Mouse (Mus musculus) heart, adult 2 months (tissue): Measurements from ENCODE around the gene Samm50. TPM values are rescaled to one million over a fixed set of nuclear protein-coding genes. Genes with fewer than 3 reads are reported as not detected.
"Not testable (repeated sequence)": the region's sequence is repeated elsewhere in the genome, so short reads cannot be mapped to it uniquely, and the experiment has no call there.

Source experiments
- DNase-seq, 2 experiments: peaks; one replicate each; pipeline ENCODE4 v3.0.0; 2021
- H3K27ac ChIP-seq: fragments of 200-600 bp; 2 replicates; pipeline ENCODE4 v1.8.1; 2022
- H3K27me3 ChIP-seq: fragments of 200-500 bp; 2 replicates; pipeline ENCODE4 v1.6.1; 2012; ENCODE audit warnings: mild to moderate bottlenecking, low read length, inconsistent platforms, mixed read lengths; ENCODE audit not compliant: control insufficient read depth, insufficient read depth
- H3K36me3 ChIP-seq: fragments of 200-500 bp; 2 replicates; pipeline ENCODE4 v1.6.1; 2012; ENCODE audit warnings: low read length, inconsistent platforms; ENCODE audit not compliant: control insufficient read depth, insufficient read depth
- H3K4me1 ChIP-seq: fragments of 200-500 bp; 2 replicates; pipeline ENCODE4 v1.6.1; 2011; ENCODE audit warnings: low read length; ENCODE audit not compliant: control insufficient read depth, insufficient read depth
- H3K4me3 ChIP-seq: fragments of 200-600 bp; 2 replicates; pipeline ENCODE4 v1.8.1; 2022
- H3K79me2 ChIP-seq: fragments of 200-500 bp; replicated peaks from 2 replicates; pipeline ENCODE4 v1.6.1; 2012; ENCODE audit warnings: mild to moderate bottlenecking, inconsistent platforms, low read length, moderate library complexity, mixed read lengths; ENCODE audit not compliant: control insufficient read depth, insufficient read depth
- H3K9ac ChIP-seq: fragments of 200-500 bp; 2 replicates; pipeline ENCODE4 v1.6.1; 2012; ENCODE audit warnings: low read depth, mild to moderate bottlenecking, control low read depth, inconsistent platforms, low read length, mixed read lengths
- CTCF ChIP-seq: fragments of 200-600 bp; IDR thresholded peaks from 2 replicates; pipeline ENCODE4 v1.8.1; 2022; ENCODE audit warnings: antibody characterized with exemption, mild to moderate bottlenecking, moderate library complexity
- EP300 ChIP-seq: fragments of 200-500 bp; IDR thresholded peaks from 2 replicates; pipeline ENCODE4 v1.6.1; 2011; ENCODE audit warnings: low read depth, low read length, control low read depth; ENCODE audit not compliant: insufficient read depth
- POLR2A ChIP-seq: fragments of 200-500 bp; IDR thresholded peaks from 2 replicates; pipeline ENCODE4 v1.6.1; 2011; ENCODE audit warnings: mild to moderate bottlenecking, low read depth, low read length, control low read depth; ENCODE audit not compliant: insufficient read depth
- WGBS: fragments of 180-500 bp; shearing (Covaris S2); methylation state at CpG from one replicate; pipeline ENCODE4 v1.1.7; 2018; 5-methylcytosine and 5-hydroxymethylcytosine counted together
- intact Hi-C: fragments of 180-260 bp; cut with DNase I; formaldehyde crosslinking; loops from one replicate; pipeline ENCODE4 v1.15.1; 2025
- long read RNA-seq: library from polyadenylated mRNA; stranded (forward); transcript quantifications from one replicate; pipeline ENCODE4 v2.0.0, GENCODE M21; 2021
- polyA plus RNA-seq: library from polyadenylated mRNA; depleted of rRNA; stranded (reverse); fragments of >200 nt; gene quantifications from 2 replicates; pipeline ENCODE4 v1.2.3, GENCODE M21; 2012; rRNA removed
- total RNA-seq, 2 experiments: library from RNA; stranded (reverse); gene quantifications; 2 replicates each; pipeline ENCODE4 v1.2.3; 2021

Gene Samm50
- total RNA-seq = 100 to 1,000 TPM; 258 to 289 TPM
- polyA plus RNA-seq = 27.8 and 36.6 TPM in 2 replicates
- long read RNA-seq, full-length matches to known transcripts = 71 of 185 reads
- long read RNA-seq, partial matches to known transcripts = 17 of 185 reads
- long read RNA-seq, other reads (novel, unspliced or antisense) = 97 of 185 reads

- peaks cover 3% of the 10 kb centered on the region; the same call in 1 of the 2 replicates for H3K36me3 ChIP-seq
- peak within 1 kb of the TSS; percentile 97 for H3K9ac ChIP-seq
- peak within 1 kb of the TSS; percentile 97 for H3K4me3 ChIP-seq
- no peaks in the 10 kb centered on the region; the same call in 1 of the 2 replicates for H3K4me1 ChIP-seq
- H3K27ac ChIP-seq = peak within 1 kb of the TSS; percentile 97
- H3K79me2 ChIP-seq = peaks cover 2% of the 10 kb centered on the region
- TF ChIP-seq POLR2A (peak; percentile 93), EP300 (peak; percentile 70), CTCF (peak; percentile 29)
- intact Hi-C loops = loop anchor here (1.0 to 5.0 kb wide), 3 partner anchors 25 to 60 kb away; partner anchors contain the start of gene Pnpla3
- H3K27me3 ChIP-seq = no peaks in the 10 kb centered on the region
- DNase-seq = peak; percentile 91 to 93
- 3% methylated on average over 48 of the region's 48 CpGs for WGBS
Measured at GRCm38 (mm10) chr15:84192058-84192791, at the start of gene Samm50. Gene Samm50, plus strand, starts transcription at chr15:84192241.

GRCm38 (mm10) chr15:84156158-84156557 is 35.9 kb upstream of the Samm50 start:
- no peak overlapping the region for H3K4me3 ChIP-seq
- H3K36me3 ChIP-seq = no peaks in the 10 kb centered on the region
- intact Hi-C loops = no loop called here
- H3K79me2 ChIP-seq = no peaks in the 10 kb centered on the region
- no peaks in the 10 kb centered on the region for H3K27me3 ChIP-seq
- 89% methylated on average over 2 of the region's 2 CpGs for WGBS
- H3K27ac ChIP-seq = no peak overlapping the region
- H3K4me1 ChIP-seq = no peaks in the 10 kb centered on the region
- no peak for TF ChIP-seq EP300
- no peak for TF ChIP-seq CTCF
- TF ChIP-seq POLR2A = no peak
- DNase-seq = no peak
- H3K9ac ChIP-seq = no peak overlapping the region

GRCm38 (mm10) chr15:84157530-84157929 is 34.5 kb upstream of the Samm50 start:
- WGBS = 82% methylated on average over 6 of the region's 6 CpGs
- H3K4me3 ChIP-seq, H3K27ac ChIP-seq, H3K27me3 ChIP-seq, H3K36me3 ChIP-seq, DNase-seq, H3K4me1 ChIP-seq, H3K9ac ChIP-seq, H3K79me2 ChIP-seq, intact Hi-C loops: not testable (repeated sequence)

DNA sequence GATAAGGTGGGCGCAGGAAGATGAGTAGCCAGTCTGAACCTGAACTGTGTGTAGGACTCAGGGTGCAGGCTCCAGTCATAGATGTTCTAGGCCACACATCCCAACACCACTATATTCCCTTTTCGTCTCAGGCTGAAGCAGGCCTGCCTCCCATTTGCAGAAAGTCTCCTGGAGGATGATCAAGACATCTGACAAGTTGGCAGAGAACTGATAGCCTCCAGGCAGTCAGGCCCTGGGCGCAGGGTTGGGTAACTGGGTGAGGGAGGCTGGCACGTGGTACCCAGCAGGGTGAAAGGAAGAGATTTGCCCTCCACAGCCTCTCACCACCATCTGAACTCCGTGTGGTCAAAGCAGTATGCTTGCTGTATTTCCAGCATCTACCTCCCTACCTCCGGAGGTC is 30.2 kb upstream of the Samm50 start:
- Histone ChIP-seq H3K36me3 (no peaks in the 10 kb centered on the region), H3K27me3 (no peaks in the 10 kb centered on the region), H3K9ac (no peak overlapping the region), H3K4me1 (no peaks in the 10 kb centered on the region), H3K27ac (no peak overlapping the region), H3K79me2 (no peaks in the 10 kb centered on the region), H3K4me3 (no peak overlapping the region)
- WGBS = 77% methylated on average over 6 of the region's 6 CpGs
- TF ChIP-seq CTCF (no peak), POLR2A (no peak), EP300 (no peak)
- intact Hi-C loops = no loop called here
- no peak for DNase-seq

GRCm38 (mm10) chr15:84166818-84167217 is 25.2 kb upstream of the Samm50 start:
- H3K27ac ChIP-seq = no peak overlapping the region
- WGBS = 71% methylated on average over 6 of the region's 6 CpGs
- no peaks in the 10 kb centered on the region for H3K36me3 ChIP-seq
- TF ChIP-seq POLR2A = no peak
- no peak for TF ChIP-seq EP300
- no peak for TF ChIP-seq CTCF
- no peaks in the 10 kb centered on the region for H3K27me3 ChIP-seq
- H3K4me1 ChIP-seq = peaks cover 2% of the 10 kb centered on the region
- H3K79me2 ChIP-seq = no peaks in the 10 kb centered on the region
- intact Hi-C loops = loop anchor here (1.0 to 5.0 kb wide), 2 partner anchors 25 to 45 kb away; partner anchors contain the start of genes Pnpla5 and Samm50
- no peak overlapping the region for H3K4me3 ChIP-seq
- no peak for DNase-seq
- H3K9ac ChIP-seq = no peak overlapping the region

DNA sequence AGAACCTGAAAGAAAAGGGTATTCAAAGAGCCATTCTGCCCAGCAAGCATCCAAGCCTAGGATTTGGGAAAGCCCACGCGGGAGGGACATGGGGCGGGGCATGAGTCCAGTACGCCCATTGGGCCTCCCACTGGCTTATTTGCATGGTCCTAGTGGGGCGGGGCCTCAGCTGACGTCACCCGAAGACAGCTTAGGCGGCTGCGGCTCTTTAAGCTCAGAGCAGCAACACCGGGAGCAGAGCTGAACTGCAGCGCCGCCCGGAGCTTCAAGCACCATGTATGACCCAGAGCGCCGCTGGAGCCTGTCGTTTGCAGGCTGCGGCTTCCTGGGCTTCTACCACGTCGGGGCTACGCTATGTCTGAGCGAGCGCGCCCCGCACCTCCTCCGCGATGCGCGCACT is 24.4 kb upstream of the Samm50 start, which contains the start of gene Pnpla3:
Gene Pnpla3, plus strand, starts transcription at position 238 of the 400 bp plus-strand sequence.
- H3K4me1 ChIP-seq = peaks cover 2% of the 10 kb centered on the region
- H3K79me2 ChIP-seq = no peaks in the 10 kb centered on the region
- H3K27me3 ChIP-seq = no peaks in the 10 kb centered on the region
- peak within 1 kb of the TSS; percentile 46 for H3K27ac ChIP-seq
- peak within 1 kb of the TSS; percentile 45 for H3K4me3 ChIP-seq
- intact Hi-C loops = loop anchor here (1.0 to 5.0 kb wide), 2 partner anchors 25 to 45 kb away; partner anchors contain the start of genes Pnpla5 and Samm50
- 0% methylated on average over 28 of the region's 28 CpGs for whole genome bisulfite sequencing
- DNase-seq = peak; percentile 94 to 95
- H3K36me3 ChIP-seq = no peaks in the 10 kb centered on the region
- TF ChIP-seq CTCF (peak; percentile 67), EP300 (0 out of 2 replicates have a peak, but pooled peaks have one; percentile 32), POLR2A (peak; percentile 83)
- H3K9ac ChIP-seq = peak within 1 kb of the TSS; percentile 79
